Mouse (Mus musculus) kidney, adult 2 months (tissue): ENCODE data around the gene Gpr139. TPM values are rescaled to one million over a fixed set of nuclear protein-coding genes. Genes with fewer than 3 reads are reported as not detected.
A peak's percentile ranks its signal among the peaks of the same experiment; 100 is the strongest.

Experiments used
- DNase-seq: peaks from one replicate; pipeline ENCODE4 v3.0.0; 2021
- H3K27ac ChIP-seq: fragments of 200-500 bp; 2 replicates; pipeline ENCODE4 v1.5.1; 2012; ENCODE audit warnings: low read depth, low read length, control low read depth, inconsistent platforms; ENCODE audit not compliant: insufficient read depth
- H3K27me3 ChIP-seq: fragments of 200-500 bp; replicated peaks from 2 replicates; pipeline ENCODE4 v1.6.1; 2012; ENCODE audit warnings: mild to moderate bottlenecking, moderate library complexity, low read length, inconsistent platforms; ENCODE audit not compliant: control insufficient read depth, insufficient read depth
- H3K36me3 ChIP-seq: fragments of 200-500 bp; 2 replicates; pipeline ENCODE4 v1.6.1; 2012; ENCODE audit warnings: mild to moderate bottlenecking, moderate library complexity, low read length, inconsistent platforms; ENCODE audit not compliant: control insufficient read depth, insufficient read depth
- H3K4me1 ChIP-seq: fragments of 200-500 bp; 2 replicates; pipeline ENCODE4 v1.6.1; 2011; ENCODE audit warnings: low read length; ENCODE audit not compliant: control insufficient read depth, insufficient read depth
- H3K4me3 ChIP-seq: fragments of 200-500 bp; 2 replicates; pipeline ENCODE4 v1.5.1; 2011; ENCODE audit warnings: mild to moderate bottlenecking, low read depth, low read length, control low read depth; ENCODE audit not compliant: insufficient read depth
- CTCF ChIP-seq: fragments of 200-500 bp; conservative IDR thresholded peaks from 2 replicates; pipeline ENCODE4 v1.5.1; 2011; ENCODE audit warnings: low read depth, mild to moderate bottlenecking, control low read depth, low read length, moderate library complexity, mixed read lengths; ENCODE audit not compliant: insufficient read depth, insufficient read length
- POLR2A ChIP-seq: fragments of 200-500 bp; IDR thresholded peaks from one replicate; pipeline ENCODE4 v1.6.1; 2011; ENCODE audit warnings: low read depth, low read length, control low read depth
- WGBS: fragments of 180-500 bp; shearing (Covaris S2); methylation state at CpG from one replicate; pipeline ENCODE4 v1.1.7; 2018; 5-methylcytosine and 5-hydroxymethylcytosine counted together
- polyA plus RNA-seq: library from polyadenylated mRNA; depleted of rRNA; stranded (reverse); fragments of >200 nt; gene quantifications from 2 replicates; pipeline ENCODE4 v1.2.3, GENCODE M21; 2012; rRNA removed

Gpr139 gene
- polyA plus RNA-seq, 1 experiment = not detected

- WGBS = 62% methylated on average over 4 of the region's 4 CpGs
- H3K36me3 ChIP-seq = no peaks in the 10 kb centered on the region
- H3K27ac ChIP-seq = no peak overlapping the region
- no peak for DNase-seq
- no peaks in the 10 kb centered on the region for H3K27me3 ChIP-seq
- TF ChIP-seq POLR2A (no peak), CTCF (no peak)
- no peak overlapping the region for H3K4me3 ChIP-seq
- H3K4me1 ChIP-seq = no peaks in the 10 kb centered on the region
Measured at GRCm38 (mm10) chr7:119181053-119181452, 3.4 kb downstream of the Gpr139 start.

DNA sequence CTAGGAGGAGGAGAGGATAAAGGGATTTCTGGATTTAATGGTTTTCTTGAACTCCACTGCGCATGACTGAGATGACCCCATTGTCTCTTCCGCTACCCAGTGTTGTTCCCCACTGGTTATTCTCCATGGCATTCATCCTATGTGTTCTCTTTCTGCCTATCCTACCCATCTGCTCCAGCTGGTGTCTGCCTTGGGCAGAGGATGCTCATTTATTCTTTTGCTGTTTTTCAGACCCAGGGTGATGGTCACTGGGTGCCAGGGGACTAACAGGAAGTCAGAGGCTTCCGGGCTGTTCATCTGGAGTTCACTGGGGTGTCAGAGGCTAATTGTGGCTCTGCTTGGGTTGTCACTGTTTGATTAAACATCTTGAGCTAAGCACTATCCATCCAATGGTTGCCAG, 24.4 kb downstream of the Gpr139 start:
- H3K27ac ChIP-seq = no peak overlapping the region
- TF ChIP-seq CTCF (no peak), POLR2A (no peak)
- H3K4me1 ChIP-seq = no peaks in the 10 kb centered on the region
- DNase-seq = no peak
- no peak overlapping the region for H3K4me3 ChIP-seq
- no peaks in the 10 kb centered on the region for H3K27me3 ChIP-seq
- 82% methylated on average over 3 of the region's 3 CpGs for WGBS
- no peaks in the 10 kb centered on the region for H3K36me3 ChIP-seq

GRCm38 (mm10) chr7:119111771-119112170, 72.6 kb downstream of the Gpr139 start:
- 69% methylated on average over 8 of the region's 8 CpGs for WGBS
- TF ChIP-seq POLR2A (no peak), CTCF (no peak)
- no peaks in the 10 kb centered on the region for H3K36me3 ChIP-seq
- H3K27me3 ChIP-seq = no peaks in the 10 kb centered on the region
- no peak overlapping the region for H3K27ac ChIP-seq
- H3K4me3 ChIP-seq = no peak overlapping the region
- DNase-seq = peak; percentile 25
- H3K4me1 ChIP-seq = no peaks in the 10 kb centered on the region

- TF ChIP-seq CTCF = no peak
- peak; percentile 62 for DNase-seq
- no peaks in the 10 kb centered on the region for H3K36me3 ChIP-seq
- WGBS = 74% methylated on average over 4 of the region's 4 CpGs
- H3K4me3 ChIP-seq = no peak overlapping the region
- H3K27ac ChIP-seq = no peak overlapping the region
- no peaks in the 10 kb centered on the region for H3K4me1 ChIP-seq
- no peaks in the 10 kb centered on the region for H3K27me3 ChIP-seq
Measured at GRCm38 (mm10) chr7:119105878-119106277, 78.5 kb downstream of the Gpr139 start.

DNA sequence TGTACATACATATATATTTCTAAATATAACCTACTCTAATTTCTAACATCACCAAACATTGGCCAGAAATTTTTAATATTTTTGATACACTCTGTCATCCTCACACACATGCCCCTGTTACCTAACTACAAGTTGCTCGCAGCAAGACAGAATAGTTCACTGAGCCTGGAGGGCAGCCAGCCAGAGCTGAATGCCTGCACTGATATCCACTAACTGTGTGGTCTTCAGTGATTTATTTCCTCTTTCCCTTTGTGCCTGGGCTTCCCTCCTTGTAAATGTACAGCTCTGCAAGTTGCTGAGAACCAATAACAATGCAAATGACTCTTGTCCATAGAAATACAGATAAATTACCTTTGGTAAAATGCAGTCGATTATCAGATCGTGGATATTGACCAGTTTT, 87.8 kb downstream of the Gpr139 start:
- WGBS = 51% methylated on average over 3 of the region's 3 CpGs
- no peak for TF ChIP-seq CTCF
- no peak for TF ChIP-seq POLR2A
- Histone ChIP-seq H3K4me3 (no peak overlapping the region), H3K4me1 (no peaks in the 10 kb centered on the region), H3K27me3 (no peaks in the 10 kb centered on the region), H3K36me3 (no peaks in the 10 kb centered on the region), H3K27ac (no peak overlapping the region)
- no peak for DNase-seq

Other genes starting within 250 kb of the Gpr139 start
- gene Gprc5b, start 189.4 kb downstream of the Gpr139 start, polyA plus RNA-seq = 18.9 and 22.6 TPM in 2 replicates